Mouse (Mus musculus) testis, adult 2 months (tissue): ENCODE data around the gene Cplx3.

ENCODE experiments used
- CTCF ChIP-seq: fragments of 200-500 bp; IDR thresholded peaks from 2 replicates; pipeline ENCODE4 v1.5.1; 2012; ENCODE audit warnings: low read depth, mild to moderate bottlenecking, inconsistent platforms, low read length, moderate library complexity; ENCODE audit not compliant: control insufficient read depth, insufficient read depth, insufficient replicate concordance
- POLR2A ChIP-seq: fragments of 200-500 bp; IDR thresholded peaks from 2 replicates; pipeline ENCODE4 v1.6.1; 2012; ENCODE audit warnings: low read depth, mild to moderate bottlenecking, inconsistent platforms, low read length, moderate library complexity; ENCODE audit not compliant: control insufficient read depth

GRCm38 (mm10) chr9:57597265-57597664, 8.8 kb downstream of the Cplx3 start:
- TF ChIP-seq POLR2A (no peak), CTCF (no peak)
